Mouse (Mus musculus): ENCODE data around the gene Batf3.

Batf3 gene

GRCm38 (mm10) chr1:191135406-191135805 lies 37.8 kb downstream of the Batf3 start:
- DNase-seq: no peak

- DNase-seq: no peak
Observed at GRCm38 (mm10) chr1:191138436-191138835, 40.8 kb downstream of the Batf3 start.

- DNase-seq: no peak
Observed at GRCm38 (mm10) chr1:191138874-191139495, 41.3 kb downstream of the Batf3 start.

- DNase-seq: no peak
Observed at GRCm38 (mm10) chr1:191140983-191141382, 43.3 kb downstream of the Batf3 start.

- DNase-seq: peak in 1 of 2 experiments; percentile 27
Observed at GRCm38 (mm10) chr1:191149489-191149888, 51.8 kb downstream of the Batf3 start.

- no peak for DNase-seq
Observed at GRCm38 (mm10) chr1:191150924-191151605, 53.4 kb downstream of the Batf3 start.

- DNase-seq: peak; percentile 54
Observed at GRCm38 (mm10) chr1:191153052-191153451, 55.4 kb downstream of the Batf3 start.

GRCm38 (mm10) chr1:191154314-191154713 lies 56.7 kb downstream of the Batf3 start:
- DNase-seq: no peak

All from lung, adult 18-20 months (tissue).